Mouse (Mus musculus): ENCODE measurements at regions not wholly inside any gene's neighbourhood (a gene's known extent, or its start where the extent isn't known, plus 50 kb on each side); places are given as distances from the start of the nearest gene placed in this dataset.

DNA sequence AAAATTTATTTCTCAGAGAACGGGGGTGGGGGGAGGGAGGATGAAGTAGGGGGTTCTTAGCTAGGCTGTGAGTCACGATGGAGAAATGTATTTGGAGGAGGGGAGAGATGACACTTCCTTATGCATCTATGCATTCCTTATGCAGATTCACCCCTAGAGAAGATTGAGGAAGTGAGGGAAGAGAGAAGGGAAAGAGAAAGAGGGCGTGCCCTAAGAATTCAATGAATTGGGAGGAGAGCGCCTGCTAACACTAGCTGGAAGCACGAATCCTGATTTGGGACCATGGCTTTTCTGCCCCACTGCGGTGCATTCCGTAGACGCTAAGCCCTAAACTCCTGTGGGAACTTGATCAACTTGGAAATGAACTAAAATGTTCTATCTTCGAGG is 56.1 kb downstream of the Foxi3 start:
- DNase-seq (ENCODE audit: extremely low spot score) = no peak

DNA sequence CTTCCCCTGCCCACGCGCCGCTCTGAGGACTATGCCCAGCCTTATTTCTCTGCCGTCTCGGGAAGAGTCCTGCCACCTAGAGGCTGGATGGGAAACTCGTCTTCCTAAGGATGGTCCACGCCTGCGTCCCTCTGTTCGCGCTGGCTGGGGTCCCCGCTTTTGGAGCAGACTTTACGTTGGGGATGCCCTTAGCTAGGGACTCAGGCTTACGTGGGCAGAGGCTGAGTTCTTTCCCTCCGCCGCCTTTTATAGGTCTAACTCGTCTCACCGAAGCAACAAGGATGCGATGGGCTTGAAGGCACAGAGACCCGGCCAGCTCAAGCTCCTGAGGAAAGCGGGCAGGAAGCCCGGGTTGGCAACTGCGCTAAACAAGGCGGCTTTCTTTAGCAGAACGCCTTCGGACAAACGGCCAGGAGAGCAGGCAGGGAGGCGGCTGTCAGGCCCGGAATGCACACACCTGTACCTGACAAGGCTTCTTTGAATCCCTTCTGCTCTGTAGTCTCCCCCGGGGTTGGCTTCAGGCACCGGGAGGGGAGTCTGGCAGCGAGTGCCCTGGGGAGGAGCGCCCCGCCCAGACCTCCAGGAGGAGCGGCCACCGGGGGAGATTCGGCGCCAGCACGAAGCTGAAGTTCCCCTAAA is 56.6 kb downstream of the Foxi3 start:
- peak; percentile 78 for DNase-seq (ENCODE audit: extremely low spot score)

DNA sequence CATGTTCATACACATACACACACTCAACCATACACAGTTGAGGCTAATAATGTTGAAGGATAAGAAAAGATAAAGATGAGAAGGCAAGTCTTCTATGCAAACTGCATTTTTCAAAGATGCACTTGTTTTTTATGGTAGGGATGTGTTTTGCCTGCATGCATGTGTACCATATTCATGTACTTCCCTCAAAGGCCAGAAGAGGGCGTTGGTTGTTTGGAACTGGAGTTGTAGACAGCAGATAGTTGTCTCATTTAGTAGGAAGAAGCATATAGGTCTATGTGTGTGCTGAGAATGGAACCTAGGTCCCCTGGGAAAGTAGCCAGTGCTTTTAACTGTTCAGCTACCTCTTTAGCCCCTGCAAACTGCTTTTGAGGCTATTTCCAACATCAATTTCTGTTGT is 60.1 kb downstream of the Foxi3 start:
- DNase-seq (ENCODE audit: extremely low spot score) = no peak

DNA sequence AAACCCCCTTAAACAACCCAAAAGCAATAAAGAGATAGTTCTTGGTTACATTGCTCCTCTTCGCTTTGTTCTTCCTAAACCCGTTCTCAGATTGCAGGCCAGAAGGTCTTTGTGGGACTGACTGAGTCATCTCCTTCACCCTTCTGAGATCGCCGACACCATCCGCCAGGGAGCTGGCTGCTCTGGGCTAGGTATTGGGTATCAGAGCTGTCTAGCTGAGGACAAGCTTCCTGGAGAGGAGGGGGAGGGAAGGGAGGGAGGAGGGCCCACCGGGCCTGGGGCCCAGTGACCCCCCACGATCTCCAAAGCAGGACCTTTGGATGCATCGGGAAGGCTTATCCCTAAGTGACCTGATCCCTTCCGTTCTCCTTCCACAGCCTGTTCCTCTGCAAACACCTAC is 65.0 kb downstream of the Foxi3 start:
- peak; percentile 20 for DNase-seq (ENCODE audit: extremely low spot score)

DNA sequence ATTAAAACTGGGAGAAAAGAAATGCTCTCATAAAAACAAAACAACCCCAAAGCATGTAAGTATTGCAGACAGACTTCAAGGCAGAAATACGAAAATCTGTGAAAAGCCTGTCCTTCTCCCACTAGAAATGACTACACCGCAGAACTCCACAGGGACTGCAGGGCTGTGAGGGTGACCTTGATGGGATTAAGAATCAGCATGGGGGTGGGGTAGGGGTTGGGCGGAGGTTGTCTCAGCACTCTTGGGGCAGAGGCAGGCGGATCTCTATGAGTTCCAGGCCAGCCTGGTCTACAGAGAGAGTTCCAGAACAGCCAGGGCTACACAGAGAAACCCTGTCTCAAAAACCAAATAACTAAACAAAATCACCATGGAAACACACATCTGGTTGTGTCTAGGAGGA is 69.1 kb downstream of the Foxi3 start:
- DNase-seq (ENCODE audit: extremely low spot score) = no peak

DNA sequence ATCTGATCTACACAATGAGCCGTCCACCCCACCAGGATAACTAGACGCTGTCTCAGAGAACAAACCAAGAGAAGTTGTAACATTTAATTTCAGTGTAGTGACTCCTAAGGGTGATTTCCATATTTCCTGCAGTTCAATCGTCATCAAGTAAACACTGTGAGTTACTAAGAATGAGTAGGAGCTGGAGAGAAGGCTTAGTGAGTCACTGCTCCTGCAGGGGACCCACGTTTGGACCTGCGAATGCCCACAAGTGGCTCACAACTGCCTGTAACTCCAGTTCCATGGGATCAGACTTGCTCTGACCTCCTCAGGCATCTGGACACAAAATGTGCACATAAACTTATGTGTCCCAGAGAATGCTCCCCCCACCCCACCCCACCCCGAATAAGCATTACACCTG is 73.3 kb downstream of the Foxi3 start:
- DNase-seq (ENCODE audit: extremely low spot score) = no peak

DNA sequence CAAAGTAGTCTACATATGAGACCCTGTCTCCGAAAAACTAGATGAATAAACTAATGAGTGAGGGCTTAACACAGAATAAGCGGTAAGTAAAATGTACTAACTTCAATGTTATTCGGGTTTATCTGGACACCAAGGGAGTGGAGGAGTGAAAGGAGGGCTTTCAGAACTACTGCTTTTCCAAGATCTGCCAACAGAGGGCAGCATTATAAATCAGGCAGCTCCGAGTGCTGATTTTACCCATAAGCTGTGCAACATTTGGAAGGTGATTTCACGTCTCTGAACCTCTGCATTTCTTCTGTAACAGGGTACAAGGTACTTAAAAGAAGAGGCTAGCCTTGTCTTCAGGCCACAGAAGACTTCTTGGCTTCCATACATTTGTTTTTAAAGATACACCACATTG is 74.2 kb downstream of the Foxi3 start:
- peak; percentile 12 for DNase-seq (ENCODE audit: extremely low spot score)

DNA sequence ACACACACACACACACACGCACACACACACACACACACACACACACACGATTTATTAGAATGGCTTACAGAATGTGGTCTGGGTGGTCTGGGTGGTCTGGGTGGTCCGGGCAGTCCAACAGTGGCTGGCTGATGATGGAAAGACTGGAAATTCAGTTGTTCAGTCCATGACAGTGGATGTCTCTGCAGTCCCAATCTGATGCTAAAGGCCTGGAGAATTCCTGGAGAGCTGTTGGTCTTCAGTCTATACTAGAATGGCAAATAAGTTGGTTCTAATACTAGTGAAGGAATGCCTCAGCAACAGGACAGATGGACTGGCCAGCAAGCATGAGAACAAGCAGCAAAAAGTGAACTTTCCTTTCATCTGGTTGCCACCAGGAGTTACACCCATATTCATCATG is 87.9 kb downstream of the Foxi3 start:
- no peak for DNase-seq (ENCODE audit: extremely low spot score)

DNA sequence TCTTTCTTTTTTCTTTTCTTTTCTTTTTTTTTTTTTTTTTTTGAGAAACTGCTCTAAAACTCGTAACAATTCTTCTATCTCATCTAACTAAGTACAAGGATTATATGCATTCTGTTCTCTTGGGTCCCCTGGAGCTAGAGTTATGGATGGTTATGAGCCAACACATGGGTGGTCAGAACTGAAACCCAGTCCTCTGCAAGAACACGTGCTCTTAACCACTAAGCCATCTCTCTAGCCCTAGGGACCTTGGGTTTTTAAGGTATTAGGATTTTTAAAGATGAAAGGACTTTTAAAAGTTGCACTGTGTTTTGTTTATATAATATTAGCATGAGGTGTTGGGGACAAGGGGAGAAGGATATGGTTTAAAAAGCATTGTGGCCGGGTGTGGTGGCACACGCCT is 88.9 kb downstream of the Foxi3 start:
- no peak for DNase-seq (ENCODE audit: extremely low spot score)

DNA sequence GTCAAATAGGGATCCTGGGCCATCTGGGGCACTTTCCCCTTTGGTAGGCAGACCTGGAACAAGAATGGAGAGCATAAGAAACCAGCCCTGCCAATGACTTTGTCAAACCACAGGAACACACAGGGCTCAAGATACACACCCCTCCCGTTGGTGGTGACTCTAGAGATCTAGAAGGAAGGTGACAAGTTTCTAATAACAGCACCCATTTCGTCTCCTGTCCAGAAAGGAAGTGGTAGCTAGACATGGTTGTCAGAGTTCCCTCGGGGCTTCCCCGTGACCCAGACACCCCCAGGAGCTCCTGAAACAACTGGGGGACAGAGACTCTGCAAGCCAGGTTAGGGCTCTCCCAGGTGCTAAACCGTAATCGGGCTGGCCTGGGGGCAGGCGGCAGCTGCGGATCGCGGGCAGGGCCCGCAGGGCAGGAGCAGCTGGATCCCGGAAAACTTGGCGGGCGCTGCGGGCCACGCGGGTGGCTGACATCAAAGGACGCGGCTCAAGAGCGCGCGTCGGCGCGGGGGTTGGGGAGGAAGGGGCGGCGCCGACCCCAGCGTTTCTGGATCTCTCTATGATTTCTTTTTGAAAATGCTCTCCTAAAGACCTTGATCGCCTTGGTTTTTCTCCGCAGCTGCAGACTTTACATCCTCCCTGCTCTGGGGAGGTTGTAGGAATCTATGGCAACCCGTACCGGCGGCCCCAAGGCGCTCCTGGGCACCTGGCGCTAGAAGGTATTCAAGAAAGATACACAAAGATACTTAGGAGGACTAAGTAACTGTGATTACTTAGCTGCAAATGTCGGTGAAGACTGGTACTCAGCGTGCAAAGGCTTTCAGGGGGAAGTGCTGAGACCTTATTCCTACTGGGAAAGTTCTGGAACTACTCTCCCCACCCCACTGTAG is 92.1 kb downstream of the Foxi3 start:
- DNase-seq (ENCODE audit: extremely low spot score) = peak; percentile 47

DNA sequence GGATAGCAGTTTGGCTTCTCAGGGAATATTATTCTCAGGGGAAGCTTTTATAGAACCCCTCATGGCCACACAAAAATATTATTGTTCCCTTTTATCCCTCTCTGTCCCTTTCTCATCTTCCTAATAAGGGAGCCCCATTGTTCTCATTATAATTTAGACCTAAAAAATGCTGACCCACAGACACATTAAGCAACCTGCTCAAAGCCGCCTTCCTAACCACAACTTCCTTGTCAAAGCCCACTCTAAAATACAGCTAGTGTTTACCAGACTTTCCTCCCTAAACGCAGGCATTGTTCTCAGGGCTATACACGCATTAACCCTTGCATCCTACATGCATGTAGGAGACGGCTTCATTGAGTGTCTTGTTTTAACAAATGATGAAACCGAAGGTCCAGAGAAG is 93.9 kb downstream of the Foxi3 start:
- no peak for DNase-seq (ENCODE audit: extremely low spot score)

DNA sequence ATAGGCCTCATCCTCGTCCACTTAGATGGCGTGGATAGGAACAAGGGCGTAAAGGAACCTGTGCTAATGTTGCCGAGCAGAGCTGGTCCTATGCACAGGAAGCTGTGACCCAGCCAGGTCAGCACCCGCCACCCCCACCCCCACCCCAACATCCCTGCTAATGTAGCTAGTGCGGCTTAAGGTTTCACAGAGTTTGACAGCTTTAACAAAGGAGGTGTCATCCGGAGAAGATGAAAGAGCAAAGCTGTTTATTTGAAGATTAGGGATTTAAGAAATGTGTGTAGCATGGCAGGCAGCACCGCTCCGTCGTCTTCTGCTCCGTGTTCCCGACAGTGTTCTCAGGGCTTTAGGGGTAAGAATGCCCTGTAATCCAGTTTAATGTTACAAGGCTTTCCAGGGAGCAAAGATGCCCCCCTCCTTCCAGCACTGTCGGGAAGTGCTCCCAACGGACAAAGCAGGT is 93.5 kb downstream of the Thnsl2 start:
- peak; percentile 31 for DNase-seq (ENCODE audit: extremely low spot score)

DNA sequence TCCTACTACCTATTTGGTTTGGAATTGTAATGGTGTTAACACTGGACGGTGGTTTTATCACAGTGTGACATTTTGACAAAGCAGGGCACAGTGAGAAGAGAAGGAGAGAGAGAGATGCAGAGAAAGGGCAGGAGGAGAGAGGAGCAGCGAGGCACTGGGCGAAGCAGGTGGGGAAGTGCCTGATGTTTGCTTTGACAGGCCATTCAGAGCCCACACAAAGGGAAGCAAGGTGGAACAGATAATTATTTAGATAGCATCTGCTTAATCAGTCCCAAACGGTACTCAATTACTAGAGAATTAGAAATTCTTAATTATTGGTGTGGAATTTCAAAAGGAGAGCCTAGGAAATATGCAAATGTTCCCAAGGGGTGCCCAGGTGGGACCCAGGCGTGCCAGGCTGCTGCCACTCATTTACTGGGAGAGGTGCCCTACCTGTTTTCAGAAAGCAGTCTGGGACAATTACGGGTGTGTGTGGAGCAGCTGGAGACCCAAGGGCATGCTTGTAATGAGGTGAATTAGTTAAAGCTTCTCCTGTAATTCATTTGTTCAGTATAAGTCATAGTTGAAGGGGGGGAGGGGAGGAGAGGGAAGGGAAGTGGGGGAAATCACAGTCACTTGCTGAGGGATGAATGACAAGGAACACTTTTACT is 86.9 kb downstream of the Thnsl2 start:
- no peak for DNase-seq (ENCODE audit: extremely low spot score)

DNA sequence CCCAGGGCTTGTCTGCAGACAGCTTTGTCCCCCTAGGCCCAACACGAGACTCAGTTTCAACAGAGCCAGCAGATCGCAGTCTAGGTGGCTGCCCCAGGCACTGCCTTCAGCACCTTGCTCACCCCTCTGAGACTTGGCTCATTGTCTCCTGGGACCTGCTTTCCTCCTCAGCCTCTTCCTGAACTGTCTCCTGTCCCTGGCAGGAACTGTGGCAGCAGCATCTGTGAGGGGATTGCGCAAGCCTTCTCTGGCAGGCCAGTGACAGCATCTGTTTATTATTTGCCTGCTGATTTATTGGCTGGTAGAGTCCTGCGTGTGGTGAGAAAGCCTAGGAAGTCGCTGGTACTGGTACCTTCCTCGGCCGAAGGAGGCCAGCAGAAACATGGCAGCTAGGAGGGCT is 84.1 kb downstream of the Thnsl2 start:
- no peak for DNase-seq (ENCODE audit: extremely low spot score)

DNA sequence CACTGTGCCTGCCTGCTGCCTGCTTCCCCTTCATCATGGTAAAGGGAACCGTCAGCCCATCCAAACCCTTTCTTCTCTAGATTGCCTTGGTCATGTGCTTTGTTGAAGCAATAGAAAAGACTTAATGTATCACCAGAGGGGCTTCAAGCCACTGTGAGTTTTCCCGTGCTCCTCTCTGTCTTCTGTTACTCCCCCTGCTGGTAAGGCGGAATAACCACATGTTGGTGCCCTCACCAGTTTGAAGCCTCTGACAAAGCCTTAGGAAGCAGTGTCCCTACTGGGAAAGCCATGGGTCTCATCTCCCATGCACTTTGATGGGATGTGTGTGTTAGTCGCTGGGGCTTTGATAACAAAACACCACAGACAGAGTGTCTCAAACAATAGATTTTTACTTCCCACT is 81.3 kb downstream of the Thnsl2 start:
- DNase-seq (ENCODE audit: extremely low spot score) = no peak

DNA sequence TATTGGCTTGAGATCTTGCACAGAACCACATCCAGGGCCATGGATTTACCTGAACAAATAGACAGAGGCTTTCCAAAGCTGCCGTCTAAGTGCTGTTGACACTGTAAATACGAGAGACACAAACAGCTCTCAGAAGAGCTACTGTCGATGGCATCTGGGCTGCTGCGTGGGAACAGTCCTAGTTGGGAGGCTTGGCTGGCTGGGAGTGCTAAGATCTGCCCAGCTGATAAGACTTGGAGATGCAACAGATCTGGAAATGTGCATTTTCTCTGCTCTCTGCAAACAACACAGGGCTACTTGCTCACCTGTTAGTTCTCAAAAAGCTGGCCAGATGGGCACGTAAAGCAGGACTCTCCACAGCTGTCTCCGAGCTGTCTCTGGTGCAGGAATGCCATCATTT is 78.8 kb downstream of the Thnsl2 start:
- no peak for DNase-seq (ENCODE audit: extremely low spot score)

DNA sequence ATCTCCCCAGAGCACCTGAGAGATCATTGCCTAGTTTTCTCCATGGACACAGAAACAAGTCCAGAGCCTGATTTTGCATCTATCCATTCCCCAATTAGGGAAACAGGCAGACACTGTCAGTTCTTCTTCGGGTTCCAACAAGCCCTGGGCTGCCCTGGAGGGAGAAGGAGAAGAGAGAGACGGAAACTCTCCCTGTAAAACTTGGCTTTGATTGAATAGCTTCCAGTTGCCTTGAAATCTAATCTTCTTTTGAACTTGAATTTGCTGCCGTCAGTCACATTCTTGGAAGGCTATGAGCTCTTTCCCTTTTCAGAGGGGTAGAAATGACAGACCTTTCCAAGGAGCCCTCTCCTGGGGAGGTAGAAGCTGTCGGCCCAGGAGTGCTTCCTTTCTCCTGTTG is 75.0 kb downstream of the Thnsl2 start:
- no peak for DNase-seq (ENCODE audit: extremely low spot score)

DNA sequence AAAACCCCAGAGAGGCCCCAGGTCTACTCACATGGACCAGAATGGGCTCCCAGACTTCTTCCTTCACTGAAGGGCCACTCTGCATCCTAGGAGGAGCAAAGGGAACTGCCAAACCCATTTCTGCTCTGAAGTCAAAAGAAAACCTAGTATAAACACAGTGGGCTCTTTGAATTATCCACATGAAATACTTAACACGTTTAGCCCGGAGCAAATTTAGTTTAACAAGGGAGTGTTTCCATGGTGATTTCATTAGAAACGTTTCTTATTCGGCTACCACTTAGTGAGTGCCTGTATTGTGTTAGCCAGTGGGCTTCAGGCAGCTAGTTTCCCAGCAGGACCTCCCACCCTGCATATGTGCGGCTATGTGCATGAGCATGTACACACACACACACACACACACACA is 69.4 kb downstream of the Thnsl2 start:
- no peak for DNase-seq (ENCODE audit: extremely low spot score)
